Mouse (Mus musculus) thymus, adult 2 months (tissue): Measurements from ENCODE around the gene Shh. TPM values are rescaled to one million over a fixed set of nuclear protein-coding genes. Genes with fewer than 3 reads are reported as not detected.

ENCODE experiments used
- DNase-seq: peaks from one replicate; pipeline ENCODE4 v3.0.0; 2021
- H3K27ac ChIP-seq: fragments of 200-500 bp; 2 replicates; pipeline ENCODE4 v1.5.1; 2012; ENCODE audit warnings: low read length, control low read depth; ENCODE audit not compliant: control insufficient read depth, insufficient read depth
- H3K27me3 ChIP-seq: fragments of 200-500 bp; 2 replicates; pipeline ENCODE4 v1.6.1; 2012; ENCODE audit warnings: mild to moderate bottlenecking, low read length, moderate library complexity, mixed read lengths; ENCODE audit not compliant: control insufficient read depth, insufficient read depth
- H3K36me3 ChIP-seq: fragments of 200-500 bp; 2 replicates; pipeline ENCODE4 v1.6.1; 2012; ENCODE audit warnings: mild to moderate bottlenecking, low read length, moderate library complexity; ENCODE audit not compliant: control insufficient read depth, insufficient read depth
- H3K4me1 ChIP-seq: fragments of 200-500 bp; replicated peaks from 2 replicates; pipeline ENCODE4 v1.6.1; 2012; ENCODE audit warnings: low read length; ENCODE audit not compliant: control insufficient read depth, insufficient read depth
- H3K4me3 ChIP-seq: fragments of 200-500 bp; 2 replicates; pipeline ENCODE4 v1.5.1; 2012; ENCODE audit warnings: mild to moderate bottlenecking, low read length, control low read depth, moderate library complexity; ENCODE audit not compliant: control insufficient read depth, insufficient read depth
- CTCF ChIP-seq: fragments of 200-500 bp; IDR thresholded peaks from 2 replicates; pipeline ENCODE4 v1.5.1; 2012; ENCODE audit warnings: mild to moderate bottlenecking, control low read depth, low read length, moderate library complexity, borderline replicate concordance; ENCODE audit not compliant: control insufficient read depth, poor library complexity, insufficient read depth; ENCODE audit errors: extremely low read depth
- POLR2A ChIP-seq: fragments of 200-500 bp; IDR thresholded peaks from 2 replicates; pipeline ENCODE4 v1.6.1; 2012; ENCODE audit warnings: mild to moderate bottlenecking, low read length, control low read depth, moderate library complexity; ENCODE audit not compliant: control insufficient read depth, poor library complexity, insufficient read depth; ENCODE audit errors: extremely low read depth
- WGBS: fragments of 180-500 bp; shearing (Covaris S2); methylation state at CpG from one replicate; pipeline ENCODE4 v1.1.7; 2018; 5-methylcytosine and 5-hydroxymethylcytosine counted together
- polyA plus RNA-seq: library from polyadenylated mRNA; depleted of rRNA; stranded (reverse); fragments of >200 nt; gene quantifications from 2 replicates; pipeline ENCODE4 v1.2.3, GENCODE M21; 2012

Shh gene
- polyA plus RNA-seq, 1 experiment, result 0.05 TPM

GRCm38 (mm10) chr5:28459456-28460225, 7.4 kb downstream of the Shh start:
- 9% methylated on average over 41 of the region's 41 CpGs for WGBS
- H3K4me3 ChIP-seq, result no peak overlapping the region
- no peak for DNase-seq
- TF ChIP-seq CTCF (no peak), POLR2A (no peak)
- H3K27me3 ChIP-seq, result peaks cover 10% of the 10 kb centered on the region; the same call in 1 of the 2 replicates
- H3K27ac ChIP-seq, result no peak overlapping the region
- H3K4me1 ChIP-seq, result no peaks in the 10 kb centered on the region
- no peaks in the 10 kb centered on the region for H3K36me3 ChIP-seq

GRCm38 (mm10) chr5:28458821-28459240, 8.2 kb downstream of the Shh start:
- Histone ChIP-seq H3K27ac (no peak overlapping the region), H3K4me3 (no peak overlapping the region), H3K4me1 (no peaks in the 10 kb centered on the region), H3K36me3 (no peaks in the 10 kb centered on the region), H3K27me3 (peaks cover 6% of the 10 kb centered on the region; the same call in 1 of the 2 replicates)
- no peak for DNase-seq
- TF ChIP-seq POLR2A (no peak), CTCF (no peak)
- WGBS, result 9% methylated on average over 27 of the region's 27 CpGs

GRCm38 (mm10) chr5:28457921-28458641, 9.0 kb downstream of the Shh start:
- Histone ChIP-seq H3K4me1 (no peaks in the 10 kb centered on the region), H3K36me3 (no peaks in the 10 kb centered on the region), H3K27me3 (peaks cover 6% of the 10 kb centered on the region; the same call in 1 of the 2 replicates), H3K4me3 (no peak overlapping the region), H3K27ac (no peak overlapping the region)
- 5% methylated on average over 95 of the region's 95 CpGs for WGBS
- no peak for TF ChIP-seq POLR2A
- no peak for TF ChIP-seq CTCF
- DNase-seq, result no peak

GRCm38 (mm10) chr5:28456366-28456765, 10.7 kb downstream of the Shh start:
- Histone ChIP-seq H3K36me3 (no peaks in the 10 kb centered on the region), H3K27ac (no peak overlapping the region), H3K27me3 (peaks cover 6% of the 10 kb centered on the region; the same call in 1 of the 2 replicates), H3K4me1 (no peaks in the 10 kb centered on the region), H3K4me3 (no peak overlapping the region)
- WGBS, result 85% methylated on average over 1 of the region's 1 CpGs
- no peak for DNase-seq
- TF ChIP-seq CTCF, result no peak
- no peak for TF ChIP-seq POLR2A

- H3K4me3 ChIP-seq, result no peak overlapping the region
- DNase-seq, result no peak
- no peak for TF ChIP-seq CTCF
- TF ChIP-seq POLR2A, result no peak
Observed at GRCm38 (mm10) chr5:28455721-28456120, 11.3 kb downstream of the Shh start.

GRCm38 (mm10) chr5:28454546-28454945, 12.5 kb downstream of the Shh start:
- 87% methylated on average over 6 of the region's 6 CpGs for WGBS
- DNase-seq, result no peak
- no peak overlapping the region for H3K4me3 ChIP-seq
- H3K4me1 ChIP-seq, result no peaks in the 10 kb centered on the region
- TF ChIP-seq POLR2A (no peak), CTCF (no peak)
- no peak overlapping the region for H3K27ac ChIP-seq
- no peaks in the 10 kb centered on the region for H3K36me3 ChIP-seq
- peaks cover 6% of the 10 kb centered on the region; the same call in 1 of the 2 replicates for H3K27me3 ChIP-seq

More at GRCm38 (mm10) chr5:28455721-28456120, 11.3 kb downstream of the Shh start:
- WGBS, result 88% methylated on average over 5 of the region's 5 CpGs
- Histone ChIP-seq H3K4me1 (no peaks in the 10 kb centered on the region), H3K36me3 (no peaks in the 10 kb centered on the region), H3K27me3 (peaks cover 6% of the 10 kb centered on the region; the same call in 1 of the 2 replicates), H3K27ac (no peak overlapping the region)
